Mouse (Mus musculus) fat pad, adult 2 months (tissue): Measurements from ENCODE around the gene Golga3.

ENCODE experiments used
- DNase-seq: peaks from one replicate; pipeline ENCODE4 v3.0.0-alpha.2; 2011; ENCODE audit warnings: low read depth, low spot score; ENCODE audit errors: extremely low read depth

The Golga3 gene

DNA sequence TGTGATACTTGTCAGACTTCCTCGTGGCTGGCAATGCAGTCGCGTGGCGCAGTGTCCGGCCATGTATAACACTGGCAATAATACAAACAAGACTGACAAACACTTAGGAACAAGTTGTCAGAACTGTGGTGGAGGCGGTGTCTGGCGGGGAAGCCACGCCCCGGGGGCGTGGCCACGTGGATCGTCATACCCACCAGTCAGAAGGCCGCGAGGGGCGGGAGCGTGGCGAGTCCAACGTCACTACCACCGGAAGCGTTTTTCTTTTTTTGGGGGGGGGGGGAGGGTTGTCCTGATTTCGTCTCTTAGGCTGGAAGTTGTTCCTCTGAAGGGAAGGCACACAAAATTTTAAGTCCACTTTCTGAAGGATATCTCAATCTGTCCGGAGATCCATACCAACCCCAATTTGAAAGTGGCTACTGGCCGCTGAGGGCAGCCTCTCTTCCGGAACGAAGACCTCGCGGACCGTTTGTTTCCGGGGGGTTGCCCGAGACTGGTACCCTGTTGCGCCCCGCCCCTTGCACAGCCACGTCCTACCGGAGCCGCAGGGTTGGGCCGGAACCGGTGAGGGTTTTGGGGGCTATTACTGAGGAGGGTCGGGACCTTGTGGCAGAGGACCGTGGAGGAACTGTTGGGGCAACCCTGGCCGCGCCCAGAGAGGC, at the start of gene Golga3:
Golga3 (plus strand) TSS at position 340 of the 659 bp plus-strand sequence.
- peak; percentile 63 for DNase-seq

GRCm38 (mm10) chr5:110135293-110136086, 41.0 kb upstream of the Golga3 start, which contains the start of gene Chfr:
Gene Chfr (plus strand): TSS chr5:110135842.
- DNase-seq = no peak

DNA sequence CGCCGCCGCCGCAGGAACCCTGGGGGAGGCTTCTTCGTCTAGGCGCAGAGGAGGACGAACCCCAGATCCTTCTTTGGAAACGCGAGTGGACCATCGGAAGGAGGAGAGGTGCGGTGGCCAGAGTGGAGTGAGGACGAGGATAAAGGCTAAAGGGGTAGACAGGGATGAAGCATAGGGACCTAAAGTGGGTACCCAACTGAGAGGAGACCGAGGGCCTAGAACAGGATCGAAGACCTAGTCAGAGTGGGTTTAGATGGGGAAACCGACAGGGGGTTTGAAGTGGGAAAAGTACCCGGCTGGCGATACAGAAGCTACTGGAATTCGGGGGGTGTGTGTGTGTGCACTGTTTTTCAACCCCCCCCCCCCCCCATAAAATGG, 40.4 kb upstream of the Golga3 start:
- DNase-seq = no peak

- DNase-seq = no peak
Observed at GRCm38 (mm10) chr5:110137816-110138215, 38.7 kb upstream of the Golga3 start.

DNA sequence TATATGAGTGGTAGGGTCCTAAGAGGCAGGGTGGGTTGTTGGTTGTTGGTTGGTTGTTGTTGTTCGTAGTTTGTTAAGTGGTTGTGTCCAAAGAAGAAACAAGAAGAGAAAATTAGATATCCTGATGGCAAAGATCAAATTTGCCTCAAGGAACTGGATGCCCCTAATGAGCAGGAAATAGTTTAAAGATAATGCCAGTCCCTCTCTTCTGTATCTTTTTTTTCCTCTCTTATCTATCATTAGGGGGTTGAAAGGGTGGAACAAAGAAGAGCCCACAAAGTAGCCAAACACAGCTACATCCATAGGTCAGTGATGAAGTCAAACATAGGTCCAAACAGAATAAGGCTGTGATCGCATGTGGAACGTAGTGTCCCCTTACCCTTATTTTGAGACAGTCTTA, 37.2 kb upstream of the Golga3 start:
- no peak for DNase-seq

DNA sequence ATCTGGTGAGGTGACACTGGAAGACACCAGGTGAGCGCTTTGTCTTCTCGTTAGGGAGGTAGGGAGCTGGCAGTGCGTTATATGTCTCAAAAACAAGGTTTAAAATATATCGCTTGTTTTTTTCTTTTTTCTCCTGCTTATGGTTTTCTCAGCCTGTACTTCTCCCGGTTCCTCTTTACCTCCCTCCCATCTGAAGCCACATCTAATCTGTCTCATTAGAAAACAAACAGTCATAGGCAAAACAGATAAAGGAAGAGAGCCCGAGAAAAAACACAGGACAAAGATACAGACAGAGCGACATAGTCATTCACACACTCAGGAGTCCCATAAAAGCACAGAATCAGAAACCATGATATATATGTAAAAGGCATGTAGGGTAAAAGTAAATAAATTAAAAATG, 36.1 kb upstream of the Golga3 start:
- DNase-seq = no peak

DNA sequence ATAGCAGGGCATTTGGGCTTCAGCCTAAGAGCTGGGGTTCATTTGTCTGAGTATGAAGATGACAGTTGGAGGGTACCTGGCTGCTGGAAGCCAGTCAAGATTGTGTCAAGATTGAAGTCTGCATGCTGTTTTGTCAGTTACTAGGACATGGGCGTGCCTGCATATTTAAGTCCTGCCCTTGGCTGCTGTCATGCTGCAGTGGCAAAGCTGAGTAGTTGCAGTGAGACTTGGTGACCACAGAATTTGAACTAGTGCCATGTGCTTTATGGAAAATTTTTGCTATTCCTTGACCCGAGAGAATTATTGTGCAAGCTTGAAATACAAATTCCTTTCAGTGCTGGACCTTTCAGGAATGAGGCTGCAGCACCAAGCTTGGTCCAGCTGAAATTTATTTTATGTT, 34.2 kb upstream of the Golga3 start:
- DNase-seq = no peak

GRCm38 (mm10) chr5:110143007-110143406, 33.5 kb upstream of the Golga3 start:
- no peak for DNase-seq

DNA sequence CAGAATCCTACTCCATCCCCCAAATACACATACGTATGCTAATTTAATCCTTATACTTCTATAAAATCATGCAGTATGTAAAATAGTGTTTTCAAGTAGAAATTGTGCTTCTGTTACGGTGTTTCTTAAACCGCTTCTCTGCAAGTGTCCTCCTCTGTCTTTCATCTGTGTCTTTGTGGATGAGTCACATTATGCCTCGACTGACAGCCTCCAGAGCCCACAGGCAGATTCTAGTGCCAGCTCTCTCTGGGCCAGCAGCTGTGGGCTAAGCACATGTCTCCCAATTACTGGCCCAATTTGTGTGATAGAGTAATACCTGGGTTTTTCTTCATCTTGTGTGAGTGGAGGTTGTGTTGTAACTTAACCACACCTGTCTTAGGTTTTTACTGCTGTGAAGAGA, 7.1 kb upstream of the Golga3 start:
- no peak for DNase-seq

GRCm38 (mm10) chr5:110177021-110177420, 520 bp downstream of the Golga3 start:
- no peak for DNase-seq

GRCm38 (mm10) chr5:110178628-110179027, 2.1 kb downstream of the Golga3 start:
- DNase-seq = no peak

- no peak for DNase-seq
Observed at GRCm38 (mm10) chr5:110181716-110182115, 5.2 kb downstream of the Golga3 start.

GRCm38 (mm10) chr5:110203164-110203895, 26.8 kb downstream of the Golga3 start:
- DNase-seq = no peak

DNA sequence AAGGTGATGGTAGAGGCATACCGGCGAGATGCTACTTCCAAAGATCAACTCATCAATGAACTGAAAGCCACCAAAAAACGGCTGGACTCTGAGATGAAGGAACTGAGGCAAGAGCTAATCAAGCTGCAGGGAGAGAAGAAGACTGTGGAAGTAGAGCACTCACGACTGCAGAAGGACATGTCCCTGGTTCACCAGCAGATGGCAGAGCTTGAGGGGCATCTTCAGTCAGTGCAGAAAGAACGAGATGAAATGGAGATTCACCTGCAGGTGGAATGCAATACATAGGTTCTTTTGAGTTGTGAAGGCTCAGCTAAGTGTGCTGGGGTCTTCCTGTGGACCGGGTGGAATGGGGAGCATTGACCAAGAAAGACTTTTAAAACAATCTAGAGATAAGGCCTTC, 28.3 kb downstream of the Golga3 start:
- no peak for DNase-seq

DNA sequence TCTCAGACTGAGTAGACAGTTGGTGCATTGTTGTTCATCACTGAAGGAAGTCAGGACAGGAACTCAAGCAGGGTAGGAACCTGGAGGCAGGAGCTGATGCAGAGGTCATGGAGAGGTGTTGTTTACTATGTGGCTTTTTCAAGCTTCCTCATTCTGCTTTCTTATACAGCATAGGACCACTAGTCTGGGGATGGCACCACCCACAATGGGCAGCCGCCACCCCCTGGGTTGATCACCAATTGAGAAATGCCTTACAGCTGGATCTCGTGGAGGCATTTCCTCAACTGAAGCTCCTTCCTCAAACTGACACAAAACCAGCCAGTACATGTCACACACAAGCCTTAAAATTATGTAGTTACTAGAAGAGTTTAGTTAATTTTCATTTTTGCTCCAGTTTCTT, 34.8 kb downstream of the Golga3 start:
- DNase-seq = no peak

GRCm38 (mm10) chr5:110216780-110217179, 40.3 kb downstream of the Golga3 start:
- DNase-seq = peak; percentile 83

DNA sequence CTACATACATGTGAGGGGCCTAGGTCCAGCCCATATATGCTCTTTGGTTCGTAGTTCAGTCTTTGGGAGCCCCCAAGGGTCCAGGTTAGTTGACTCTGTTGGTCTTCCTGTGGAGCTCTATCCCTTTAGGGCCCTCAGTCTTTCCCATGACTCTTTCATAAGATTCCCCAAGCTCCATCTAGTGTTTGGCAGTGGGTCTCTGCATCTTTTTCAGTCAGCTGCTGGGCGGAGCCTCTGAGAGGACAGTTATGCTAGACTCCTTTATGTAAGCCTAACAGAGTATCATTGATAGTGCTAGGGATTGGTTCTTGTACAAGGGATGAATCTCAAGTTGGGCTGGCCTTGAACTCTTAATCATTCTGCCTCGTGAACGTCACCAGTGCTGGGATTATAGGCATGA, 43.8 kb downstream of the Golga3 start:
- no peak for DNase-seq

DNA sequence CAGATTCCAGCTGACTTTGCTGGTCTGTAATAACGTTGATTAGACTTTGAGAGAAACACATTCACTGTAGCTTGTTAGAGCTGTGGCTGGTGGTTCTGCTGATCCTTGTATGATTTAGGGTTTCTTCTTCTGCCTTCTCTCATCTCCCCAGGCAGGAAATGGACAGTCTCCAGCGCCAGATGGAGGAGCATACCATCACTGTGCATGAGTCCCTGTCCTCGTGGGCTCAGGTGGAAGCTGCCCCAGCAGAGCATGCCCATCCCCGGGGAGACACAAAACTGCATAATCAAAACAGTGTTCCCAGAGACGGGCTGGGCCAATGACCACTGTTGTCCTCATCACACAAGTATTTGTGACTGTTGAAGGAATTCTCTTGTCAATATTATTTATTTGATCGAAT, 46.3 kb downstream of the Golga3 start:
- no peak for DNase-seq

- DNase-seq = peak; percentile 80
Observed at GRCm38 (mm10) chr5:110225056-110225455, 48.6 kb downstream of the Golga3 start.

- no peak for DNase-seq
Observed at GRCm38 (mm10) chr5:110227336-110227883, 50.9 kb downstream of the Golga3 start.

DNA sequence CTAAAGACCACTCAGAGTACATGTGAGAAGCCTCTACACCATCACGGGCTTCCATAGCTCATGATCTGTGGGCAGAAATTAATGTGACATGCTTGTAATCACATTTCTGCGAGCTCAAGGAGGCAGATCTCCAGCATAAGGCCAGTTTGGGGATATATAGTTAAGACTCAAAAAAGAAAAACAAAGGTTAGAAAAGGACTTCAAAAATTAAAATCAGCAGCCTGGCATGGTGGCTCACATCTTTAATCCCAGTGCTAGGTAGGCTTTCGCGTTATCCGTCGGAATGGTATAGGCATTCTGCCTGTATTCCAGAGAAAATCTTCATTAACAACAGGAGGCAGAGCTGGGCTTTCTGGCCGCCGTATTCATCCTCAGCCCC, 53.9 kb downstream of the Golga3 start:
- DNase-seq = no peak
